Comparison of ENCODE assay signal across 6 mouse cellular contexts in the genomic region with DNA sequence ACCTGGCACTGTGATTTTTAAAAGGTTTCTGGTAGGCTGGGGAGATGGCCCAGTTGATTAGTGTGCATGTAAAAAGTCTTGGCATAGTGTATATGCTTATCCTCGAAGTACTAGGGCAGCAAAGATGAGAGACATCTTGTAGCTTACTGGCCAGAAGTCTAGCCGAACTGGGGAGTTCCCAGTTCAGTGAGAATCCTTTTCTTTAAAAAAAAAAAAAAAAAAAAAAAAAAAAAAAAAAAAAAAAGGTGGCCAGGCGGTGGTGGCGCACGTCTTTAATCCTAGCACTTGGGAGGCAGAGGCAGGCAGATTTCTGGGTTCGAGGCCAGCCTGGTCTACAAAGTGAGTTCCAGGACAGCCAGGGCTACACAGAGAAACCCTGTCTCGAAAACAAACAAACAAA. TPM values are rescaled to one million over a fixed set of nuclear protein-coding genes. Genes with fewer than 3 reads are reported as not detected.
A peak's percentile ranks its signal among the peaks of the same experiment; 100 is the strongest.
DNase-seq lines count a peak whose midpoint lies in the region; TF ChIP-seq lines count a peak whose summit lies in the region.
"Not testable (repeated sequence)": the region's sequence is repeated elsewhere in the genome, so short reads cannot be mapped to it uniquely, and the experiment has no call there.
"Had no signal": no experiment of that assay in that cellular context is flagged by ENCODE, and none has a peak within 500 bp of the region (broad histone marks: within the 10 kb centered on the region; RNA-seq: fewer than 3 reads in every experiment).

No protein-coding gene starts in this region.

- H3K4me1 ChIP-seq in ES-E14 (ENCODE audit: control insufficient read depth in 2 of 2, insufficient read depth in 2 of 2, low read length in 2 of 2, poor library complexity in 1 of 2), result not testable (repeated sequence)
- peaks cover 0 to 13% of the 10 kb centered on the region in 2 experiments; a peak in 1 of 4 replicates for H3K4me1 ChIP-seq in MEL (ENCODE audit: control insufficient read depth in 1 of 2, insufficient read depth in 2 of 2, low read length in 2 of 2)

- not testable (repeated sequence) for H3K9me3 ChIP-seq in ES-E14 (ENCODE audit: control insufficient read depth, insufficient read depth, low read depth, low read length); MEL (replicated peaks; ENCODE audit: insufficient read depth, low read length)

- not testable (repeated sequence) for DNase-seq in ES-E14 (ENCODE audit: low read depth, low spot score); MEL (ENCODE audit: low read depth, low spot score)

- in situ Hi-C loops in ES-E14 (cut with MboI; ENCODE audit: low sequenced_read_pairs in 2 of 2, unreplicated experiment in 2 of 2), result loop anchor here in 1 of 2 experiments (25.0 kb wide), 1 partner anchor 224 kb away; no protein-coding TSS in a partner anchor

- not testable (repeated sequence) for H3K4me3 ChIP-seq in ES-E14 (ENCODE audit: insufficient read depth in 1 of 2, low read depth in 1 of 2, low read length in 2 of 2, poor library complexity in 1 of 2, severe bottlenecking in 1 of 2); MEL (ENCODE audit: control insufficient read depth in 1 of 2, insufficient read depth in 1 of 2, low read depth in 2 of 2, low read length in 2 of 2)

- H3K9ac ChIP-seq in ES-E14 (ENCODE audit: insufficient read depth, low read depth, low read length, poor library complexity, severe bottlenecking); MEL (ENCODE audit: control insufficient read depth, low read depth, low read length, poor library complexity, severe bottlenecking): not testable (repeated sequence)

- not testable (repeated sequence) for TF ChIP-seq RAD21 in MEL (IDR thresholded peaks at IDR 0.05; ENCODE audit: low read depth, low read length)

- H3K36me3 ChIP-seq in ES-E14 (ENCODE audit: control insufficient read depth, insufficient read depth, low read length, poor library complexity, severe bottlenecking), result not testable (repeated sequence)
- peaks cover 25 to 49% of the 10 kb centered on the region in 2 experiments for H3K36me3 ChIP-seq in MEL (ENCODE audit: control insufficient read depth in 1 of 2, insufficient read depth in 2 of 2, low read length in 2 of 2)

- TF ChIP-seq CTCF in MEL (IDR thresholded peaks at IDR 0.05 in 2 of 3, conservative IDR thresholded peaks at IDR 0.05 in 1 of 3; ENCODE audit: control insufficient read depth in 1 of 3, insufficient read depth in 1 of 3, low read depth in 2 of 3, low read length in 3 of 3, poor library complexity in 1 of 3, severe bottlenecking in 1 of 3), result not testable (repeated sequence)

- TF ChIP-seq POLR2A in MEL (IDR thresholded peaks at IDR 0.05; ENCODE audit: control insufficient read depth in 1 of 2, insufficient read depth in 1 of 2, low read depth in 1 of 2, low read length in 2 of 2, poor library complexity in 1 of 2), result not testable (repeated sequence)

- H3K79me2 ChIP-seq in MEL (ENCODE audit: control insufficient read depth, insufficient read depth, low read length, poor library complexity), result peaks cover 25% of the 10 kb centered on the region

- not testable (repeated sequence) for H3K27ac ChIP-seq in ES-E14 (ENCODE audit: insufficient read depth, low read depth, low read length, poor library complexity, severe bottlenecking); MEL (ENCODE audit: control insufficient read depth, low read depth, low read length)

- H3K27me3 ChIP-seq in MEL (ENCODE audit: control insufficient read depth in 1 of 2, insufficient read depth in 2 of 2, low read length in 2 of 2), result not testable (repeated sequence)

- TF ChIP-seq EP300 in MEL (IDR thresholded peaks at IDR 0.05; ENCODE audit: low read depth in 1 of 2, low read length in 2 of 2), result not testable (repeated sequence)

TF ChIP-seq in ES-E14, 5 proteins besides CTCF, POLR2A, EP300 and RAD21:
- TF ChIP-seq ZNF384 (IDR thresholded peaks at IDR 0.05; ENCODE audit: low read depth, low read length), result peak; percentile 62; the same call in 1 of the 2 replicates
TF ChIP-seq in ES-E14: peak in this region for 1; not testable (repeated sequence) for 4.

TF ChIP-seq in MEL, 35 proteins besides CTCF, POLR2A, EP300 and RAD21:
- peak; percentile 73 for TF ChIP-seq ZNF384 (IDR thresholded peaks at IDR 0.05; ENCODE audit: low read depth, low read length)

RNA-seq across cellular contexts. Expression of gene Cenpi, which starts 3.3 kb away (rescaled TPM):
- total RNA-seq in ES-E14 (2012; rRNA removed) (16.0 and 18.8 TPM in 2 replicates), MEL (2012; rRNA removed) (54.7 and 56.3 TPM in 2 replicates)
- polyA plus RNA-seq in MEL (2012; ENCODE audit: insufficient read depth in 1 of 2, insufficient read length in 2 of 2, low read depth in 1 of 2, low replicate concordance in 2 of 2, missing spikeins in 1 of 2), result 10 to 100 TPM in 1 of 2 experiments, not detected in 1; 50.8 TPM

RNA-seq across cellular contexts. Expression of gene Tmem35a, which starts 16.2 kb away (rescaled TPM):
- 1.5 and 1.9 TPM in 2 replicates for total RNA-seq in ES-E14 (2012; rRNA removed)
- not detected in 2 replicates for total RNA-seq in MEL (2012; rRNA removed)
- polyA plus RNA-seq in MEL (2012; ENCODE audit: insufficient read depth in 1 of 2, insufficient read length in 2 of 2, low read depth in 1 of 2, low replicate concordance in 2 of 2, missing spikeins in 1 of 2), result not detected
- total RNA-seq: CH12.LX, G1E had no signal
- polyA plus RNA-seq: activated CD4-positive, CD25-positive, alpha-beta regulatory T cell, adult 4 months; G1E; Patski had no signal

RNA-seq across cellular contexts. Expression of gene Trmt2b, which starts 34.4 kb away (rescaled TPM):
- total RNA-seq in ES-E14 (2012; rRNA removed), result 2.0 and 2.9 TPM in 2 replicates
- total RNA-seq in MEL (2012; rRNA removed), result 19.2 and 19.8 TPM in 2 replicates
- 10 to 100 TPM in 1 of 2 experiments, not detected in 1; 36.4 TPM for polyA plus RNA-seq in MEL (2012; ENCODE audit: insufficient read depth in 1 of 2, insufficient read length in 2 of 2, low read depth in 1 of 2, low replicate concordance in 2 of 2, missing spikeins in 1 of 2)
